Mouse (Mus musculus): ENCODE results near the gene 4930404H24Rik. TPM values are rescaled to one million over a fixed set of nuclear protein-coding genes. Genes with fewer than 3 reads are reported as not detected.

Gene 4930404H24Rik
- total RNA-seq, 2 experiments from 2014 or later: not detected

- intact Hi-C loops (cut with DNase I): no loop called here
- DNase-seq (ENCODE audit: low spot score in 2 of 2): no peak
These were observed 4.3 kb downstream of the 4930404H24Rik start for GRCm38 (mm10) chr2:153496898-153497297.

GRCm38 (mm10) chr2:153499154-153499553 lies 6.6 kb downstream of the 4930404H24Rik start:
- DNase-seq (ENCODE audit: low spot score in 2 of 2): no peak
- intact Hi-C loops (cut with DNase I): no loop called here

- intact Hi-C loops (cut with DNase I): no loop called here
- DNase-seq (ENCODE audit: low spot score in 2 of 2): no peak
These were observed 13.8 kb downstream of the 4930404H24Rik start for GRCm38 (mm10) chr2:153506385-153506784.

GRCm38 (mm10) chr2:153507969-153508368 lies 15.4 kb downstream of the 4930404H24Rik start:
- intact Hi-C loops (cut with DNase I): no loop called here
- no peak for DNase-seq (ENCODE audit: low spot score in 2 of 2)

- no peak for DNase-seq (ENCODE audit: low spot score in 2 of 2)
- intact Hi-C loops (cut with DNase I): no loop called here
These were observed 15.8 kb downstream of the 4930404H24Rik start for GRCm38 (mm10) chr2:153508405-153508804.

GRCm38 (mm10) chr2:153509211-153510029 lies 16.8 kb downstream of the 4930404H24Rik start:
- DNase-seq (ENCODE audit: low spot score in 2 of 2): peak in 1 of 2 experiments; percentile 66

GRCm38 (mm10) chr2:153510136-153510535 lies 17.5 kb downstream of the 4930404H24Rik start:
- intact Hi-C loops (cut with DNase I): no loop called here
- DNase-seq (ENCODE audit: low spot score in 2 of 2): no peak

More at GRCm38 (mm10) chr2:153509211-153510029, 16.8 kb downstream of the 4930404H24Rik start:
- intact Hi-C loops (cut with DNase I): no loop called here

GRCm38 (mm10) chr2:153511562-153511961 lies 19.0 kb downstream of the 4930404H24Rik start:
- DNase-seq (ENCODE audit: low spot score in 2 of 2): no peak
- intact Hi-C loops (cut with DNase I): no loop called here

GRCm38 (mm10) chr2:153512416-153513323 lies 20.1 kb downstream of the 4930404H24Rik start:
- DNase-seq (ENCODE audit: low spot score in 2 of 2): no peak

GRCm38 (mm10) chr2:153513983-153514382 lies 21.4 kb downstream of the 4930404H24Rik start:
- intact Hi-C loops (cut with DNase I): no loop called here
- DNase-seq (ENCODE audit: low spot score in 2 of 2): peak in 1 of 2 experiments; percentile 48

More at GRCm38 (mm10) chr2:153512416-153513323, 20.1 kb downstream of the 4930404H24Rik start:
- intact Hi-C loops (cut with DNase I): no loop called here

GRCm38 (mm10) chr2:153514497-153515380 lies 22.1 kb downstream of the 4930404H24Rik start:
- intact Hi-C loops (cut with DNase I): no loop called here
- no peak for DNase-seq (ENCODE audit: low spot score in 2 of 2)

GRCm38 (mm10) chr2:153515582-153515981 lies 23.0 kb downstream of the 4930404H24Rik start:
- no peak for DNase-seq (ENCODE audit: low spot score in 2 of 2)
- intact Hi-C loops (cut with DNase I): no loop called here

GRCm38 (mm10) chr2:153516961-153517360 lies 24.4 kb downstream of the 4930404H24Rik start:
- intact Hi-C loops (cut with DNase I): no loop called here
- DNase-seq (ENCODE audit: low spot score in 2 of 2): no peak

GRCm38 (mm10) chr2:153520057-153520456 lies 27.5 kb downstream of the 4930404H24Rik start:
- DNase-seq (ENCODE audit: low spot score in 2 of 2): peak in 1 of 2 experiments; percentile 42
- intact Hi-C loops (cut with DNase I): no loop called here

GRCm38 (mm10) chr2:153522270-153522669 lies 29.7 kb downstream of the 4930404H24Rik start:
- DNase-seq (ENCODE audit: low spot score in 2 of 2): no peak
- intact Hi-C loops (cut with DNase I): no loop called here

GRCm38 (mm10) chr2:153523143-153523542 lies 30.6 kb downstream of the 4930404H24Rik start:
- intact Hi-C loops (cut with DNase I): no loop called here

GRCm38 (mm10) chr2:153523656-153524055 lies 31.1 kb downstream of the 4930404H24Rik start:
- no peak for DNase-seq (ENCODE audit: low spot score in 2 of 2)
- intact Hi-C loops (cut with DNase I): no loop called here

More at GRCm38 (mm10) chr2:153523143-153523542, 30.6 kb downstream of the 4930404H24Rik start:
- DNase-seq (ENCODE audit: low spot score in 2 of 2): no peak

GRCm38 (mm10) chr2:153524727-153525126 lies 32.1 kb downstream of the 4930404H24Rik start:
- no peak for DNase-seq (ENCODE audit: low spot score in 2 of 2)
- intact Hi-C loops (cut with DNase I): loop anchor here (5.0 kb wide), 2 partner anchors 32 to 47 kb away; partner anchors contain the start of gene 4930404H24Rik

- intact Hi-C loops (cut with DNase I): loop anchor here (5.0 kb wide), 2 partner anchors 34 to 49 kb away; partner anchors contain the start of gene 4930404H24Rik
These were observed 33.3 kb downstream of the 4930404H24Rik start for GRCm38 (mm10) chr2:153525906-153526311.

More at GRCm38 (mm10) chr2:153525906-153526311, 33.3 kb downstream of the 4930404H24Rik start:
- no peak for DNase-seq (ENCODE audit: low spot score in 2 of 2)

Measured in left cerebral cortex, postnatal 36 days (tissue).